Mouse (Mus musculus): ENCODE data around the gene Aagab.

Aagab gene

DNA sequence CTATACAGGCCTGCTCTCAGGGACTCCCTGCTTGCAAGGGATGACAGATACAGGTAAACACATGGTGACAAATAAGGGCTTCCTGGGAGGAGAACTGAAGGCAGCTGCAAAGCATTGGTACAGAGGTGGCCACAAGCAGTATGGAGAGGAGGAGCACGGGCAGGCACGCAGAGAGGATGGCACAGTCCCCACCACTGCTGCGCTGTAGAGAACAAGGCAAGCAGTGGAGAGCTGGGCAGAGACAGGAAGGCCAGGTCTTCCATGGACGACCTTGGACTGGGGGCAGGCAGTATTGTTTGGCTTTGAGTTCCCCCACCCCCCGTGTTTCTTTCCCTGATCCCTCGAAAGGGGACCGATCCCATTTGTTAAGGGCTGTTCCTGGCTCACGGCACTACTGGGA lies 42.6 kb downstream of the Aagab start:
- in situ Hi-C loops (cut with MboI, MseI) = no loop called here

DNA sequence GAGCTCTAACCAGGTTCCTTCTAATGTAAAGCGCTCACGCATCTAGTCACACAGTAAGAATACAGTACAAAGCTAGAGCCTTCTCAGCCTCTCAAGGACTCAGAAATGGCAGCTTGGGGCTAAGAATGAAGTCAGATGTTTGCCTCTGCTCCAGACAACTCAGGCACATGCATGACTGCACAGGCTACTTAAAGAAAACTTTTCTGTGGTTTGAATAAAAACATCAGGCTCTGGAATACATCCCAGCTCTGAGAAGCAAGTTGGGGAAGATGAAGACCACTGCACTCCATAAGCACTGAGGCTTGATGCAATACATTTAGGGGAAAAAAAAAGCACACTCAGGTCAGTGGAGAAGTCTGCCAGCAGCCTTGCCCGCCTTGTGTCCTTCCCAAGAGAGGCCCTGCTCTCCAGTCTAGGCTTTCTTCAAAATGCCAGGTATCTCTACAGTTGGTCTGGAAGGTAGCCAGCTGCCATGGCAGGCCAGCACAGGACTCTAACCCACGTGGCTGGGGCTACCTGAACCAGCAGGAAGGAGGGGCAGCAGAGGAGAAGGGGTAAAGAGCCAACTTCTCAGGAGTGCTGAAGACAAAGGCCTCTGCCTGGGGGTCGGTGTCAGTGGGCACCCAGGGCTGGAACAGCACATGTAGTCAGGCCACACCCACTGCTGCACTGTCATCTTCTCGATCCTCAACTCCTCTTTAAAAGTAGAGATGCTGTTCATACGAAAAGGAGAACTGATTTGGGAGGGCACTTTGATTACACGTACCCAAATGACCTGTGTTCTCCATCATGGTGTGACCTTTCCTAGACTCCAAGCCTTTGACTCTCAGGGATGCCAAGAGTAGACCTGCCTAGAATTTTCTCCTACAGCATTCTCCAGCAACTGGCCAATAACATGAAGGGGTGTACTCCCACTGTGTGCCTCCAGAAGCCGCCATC lies 45.4 kb downstream of the Aagab start:
- in situ Hi-C loops (cut with MboI, MseI) = no loop called here

DNA sequence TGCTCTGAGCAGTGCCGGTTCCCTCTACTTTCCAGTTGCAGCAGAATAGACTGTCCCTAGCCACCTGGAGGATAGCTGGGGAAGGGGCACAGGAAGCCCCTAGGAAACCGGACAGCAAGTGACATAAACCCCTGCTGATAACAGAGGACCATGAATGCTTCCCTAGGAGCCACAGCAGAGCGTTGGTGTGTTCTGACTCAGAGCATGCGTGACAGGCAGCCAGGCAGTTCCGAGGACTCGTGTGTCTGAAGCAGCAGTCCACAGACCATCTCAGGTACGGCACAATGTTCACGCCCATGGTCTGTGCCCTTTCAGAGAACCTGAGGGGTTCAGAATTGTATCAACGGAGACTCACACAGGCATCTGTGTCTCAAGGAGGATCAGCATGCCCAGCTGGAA lies 46.1 kb downstream of the Aagab start:
- in situ Hi-C loops (cut with MboI, MseI) = no loop called here

DNA sequence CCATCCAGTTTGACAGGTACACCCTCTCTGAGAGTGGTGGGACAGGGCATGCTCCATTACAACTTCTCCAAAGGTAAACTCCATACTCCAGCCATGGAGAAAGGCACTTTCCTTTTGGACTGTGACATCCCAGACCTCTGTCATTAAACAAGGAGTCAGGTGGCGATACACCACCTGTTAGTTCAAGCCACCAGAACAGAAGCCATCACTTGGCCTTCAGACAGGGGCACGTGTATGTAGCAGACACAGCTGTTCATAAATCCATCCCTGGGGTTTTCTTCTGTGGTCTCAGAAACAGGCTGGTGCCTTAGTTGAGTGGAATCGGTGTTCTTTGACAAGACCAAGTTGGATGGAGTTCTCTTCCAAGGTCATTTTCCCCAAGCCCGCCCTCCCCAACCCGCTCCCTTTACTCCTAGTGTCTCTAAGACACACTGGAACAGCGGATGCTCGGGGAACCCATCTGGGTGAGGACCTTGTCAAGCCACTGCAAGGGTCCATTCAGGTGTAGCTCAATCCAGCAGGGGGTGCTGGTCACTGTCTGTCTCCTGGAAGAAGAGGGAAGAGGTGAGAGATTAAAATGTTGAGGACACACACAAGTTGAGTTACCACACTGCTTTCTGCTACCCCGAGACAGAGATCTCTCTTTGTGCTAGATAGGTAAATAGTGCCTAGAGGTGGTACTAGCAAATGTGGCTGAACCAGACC lies 47.5 kb downstream of the Aagab start:
- in situ Hi-C loops (cut with MboI, MseI) = no loop called here

DNA sequence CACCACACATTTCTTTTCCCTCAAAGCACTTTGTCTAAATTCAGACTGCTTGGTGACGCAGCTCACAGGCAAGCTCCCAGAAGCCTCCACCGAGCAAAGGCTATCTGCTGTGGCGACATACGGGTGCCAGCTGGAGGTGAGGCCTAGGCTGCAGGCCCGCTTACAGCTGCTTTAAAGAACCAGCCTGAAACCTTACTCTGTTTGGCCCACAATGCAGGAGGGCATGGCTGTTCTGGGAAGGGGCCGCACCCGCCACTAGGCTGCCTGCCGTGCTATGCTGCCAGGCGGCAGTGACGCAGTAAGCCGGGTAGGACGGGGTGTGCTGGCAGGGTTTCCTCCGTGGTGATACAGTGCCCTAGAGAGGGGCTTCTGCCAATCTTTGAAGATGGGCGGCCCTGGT lies 48.4 kb downstream of the Aagab start:
- in situ Hi-C loops (cut with MboI, MseI) = no loop called here

DNA sequence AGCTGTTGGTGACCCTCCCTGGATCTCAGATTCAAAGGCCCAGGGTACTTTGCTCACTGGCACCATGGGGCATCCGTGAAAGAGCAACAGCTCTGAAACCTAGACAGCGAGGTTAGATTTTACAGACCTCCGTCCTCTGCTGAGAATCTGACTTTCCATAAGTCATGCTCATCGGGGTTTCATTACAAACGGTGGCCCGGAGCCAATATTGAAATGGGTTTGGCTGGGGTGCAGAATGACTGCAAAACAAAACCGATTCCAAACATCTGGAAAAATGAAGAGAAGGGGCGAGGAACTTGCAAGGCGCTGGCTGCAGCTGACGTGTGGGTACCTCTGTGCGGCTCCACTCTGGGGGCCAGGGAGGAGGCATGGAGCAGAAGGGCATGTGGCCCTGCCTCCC lies 49.1 kb downstream of the Aagab start:
- in situ Hi-C loops (cut with MboI, MseI) = no loop called here

DNA sequence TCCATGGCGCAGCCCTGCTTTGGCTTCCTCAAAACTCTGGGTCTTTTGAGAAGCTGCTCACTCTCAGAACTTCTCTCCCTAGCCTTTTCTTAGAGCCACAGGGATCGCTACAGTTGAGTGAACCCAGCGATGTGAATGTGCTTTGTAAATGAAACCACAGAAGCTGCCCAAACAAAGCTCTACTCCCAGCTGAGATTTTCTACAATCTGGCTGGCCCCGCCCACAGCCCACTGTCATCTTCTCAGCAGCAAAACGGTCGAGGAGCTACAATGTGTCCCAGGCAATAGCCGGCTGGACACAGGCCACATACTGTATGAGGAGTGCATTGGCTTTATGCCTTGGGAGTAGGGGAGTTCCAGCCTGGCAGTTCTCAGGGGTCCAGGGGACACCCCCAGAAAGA lies 51.2 kb downstream of the Aagab start:
- in situ Hi-C loops (cut with MboI, MseI) = no loop called here

DNA sequence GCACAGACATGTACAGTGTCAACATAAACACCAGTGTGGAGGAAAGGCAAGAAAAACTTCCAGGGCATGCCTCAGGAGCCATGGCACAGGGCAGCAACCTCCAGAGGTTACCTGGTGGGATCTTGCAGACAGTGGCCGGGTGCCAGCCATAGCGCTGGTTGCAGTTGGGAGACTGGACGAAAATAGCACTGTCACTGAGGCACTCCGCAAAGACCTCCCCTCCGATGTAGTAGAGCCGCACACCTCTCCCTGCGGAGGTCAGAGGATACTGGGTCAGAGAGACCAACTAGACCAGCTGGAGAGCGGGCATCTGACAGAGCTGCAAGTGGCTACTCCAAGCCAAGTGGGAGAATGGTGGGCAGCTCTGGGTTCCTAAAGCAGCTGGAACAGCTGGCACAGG lies 52.1 kb downstream of the Aagab start:
- in situ Hi-C loops (cut with MboI, MseI) = no loop called here

DNA sequence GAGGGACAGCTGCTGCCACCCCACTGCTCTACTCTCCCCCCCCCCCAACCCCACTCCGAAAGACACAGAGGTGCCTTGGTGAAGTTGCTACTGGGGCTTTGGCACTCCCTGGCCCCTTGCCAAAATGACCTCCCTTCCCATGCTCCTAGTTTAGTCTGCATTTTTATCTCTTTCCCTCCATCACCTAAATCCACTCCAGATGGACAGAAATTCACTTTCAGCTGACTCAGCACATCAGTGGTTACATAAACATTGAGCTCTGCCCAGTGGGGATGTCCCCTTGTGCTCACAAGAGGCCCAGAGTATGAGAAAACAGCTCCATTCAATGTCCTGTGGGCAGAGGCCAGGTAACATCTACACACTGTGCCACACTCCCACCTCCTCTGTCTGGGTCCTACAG lies 52.6 kb downstream of the Aagab start:
- in situ Hi-C loops (cut with MboI, MseI) = no loop called here

DNA sequence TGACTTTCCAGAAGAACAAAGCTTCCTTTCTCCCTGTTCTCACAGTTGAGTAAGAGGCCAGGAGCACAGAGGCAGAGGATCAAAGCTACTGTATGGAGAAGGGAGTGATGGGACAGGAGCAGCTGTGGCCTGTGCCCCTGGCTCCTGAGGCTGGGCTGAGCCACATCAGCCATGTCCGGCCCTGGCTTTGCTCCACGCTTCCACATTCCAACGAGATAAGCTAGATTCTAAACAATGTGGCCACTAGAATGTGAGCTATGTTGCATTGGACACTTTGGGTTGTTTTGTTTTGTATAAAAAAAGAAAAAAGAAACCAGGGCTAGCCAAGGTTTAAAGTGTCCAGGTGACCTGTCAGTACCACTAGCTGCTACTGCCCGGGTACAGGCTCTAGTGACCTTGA lies 54.7 kb downstream of the Aagab start:
- in situ Hi-C loops (cut with MboI, MseI) = no loop called here

DNA sequence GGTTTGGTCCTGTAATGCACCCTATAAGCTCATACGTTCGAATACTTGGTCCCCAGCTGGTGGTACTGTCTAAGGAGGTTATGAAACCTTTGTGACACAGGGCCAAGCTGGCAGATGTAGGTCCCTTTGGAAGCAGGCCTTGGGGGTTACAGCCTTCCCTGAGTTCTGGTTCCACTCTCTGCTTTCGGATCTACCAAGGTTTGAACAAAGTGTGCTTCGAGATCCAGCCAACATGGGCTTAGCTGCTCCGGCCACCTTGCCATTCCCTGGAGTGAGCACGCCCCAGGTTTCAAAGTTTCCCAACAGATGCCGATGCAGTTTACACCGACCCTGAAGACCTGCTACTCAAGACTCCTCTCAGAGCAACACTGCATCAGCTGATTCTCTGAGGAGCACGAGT lies 56.0 kb downstream of the Aagab start:
- in situ Hi-C loops (cut with MboI, MseI) = no loop called here

DNA sequence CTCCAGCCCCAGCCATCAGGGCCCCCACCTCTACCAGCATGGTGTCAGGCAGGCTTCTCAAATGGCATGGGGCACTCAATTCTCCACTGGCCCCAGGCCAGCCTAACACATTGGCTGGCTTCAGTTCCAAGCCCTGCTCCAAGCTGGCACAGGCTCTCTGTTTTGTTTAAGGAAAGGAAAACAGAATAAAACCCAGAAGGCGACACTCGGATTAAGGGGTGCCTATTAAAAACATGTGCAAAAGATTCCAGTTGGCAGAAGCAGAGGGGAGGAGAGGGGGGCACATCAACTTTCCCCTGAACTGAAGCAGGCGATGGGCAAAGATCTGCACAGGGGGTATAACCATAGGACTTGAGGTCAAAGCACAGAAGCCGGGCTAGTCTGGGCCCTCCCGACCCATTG lies 56.5 kb downstream of the Aagab start:
- in situ Hi-C loops (cut with MboI, MseI) = no loop called here

DNA sequence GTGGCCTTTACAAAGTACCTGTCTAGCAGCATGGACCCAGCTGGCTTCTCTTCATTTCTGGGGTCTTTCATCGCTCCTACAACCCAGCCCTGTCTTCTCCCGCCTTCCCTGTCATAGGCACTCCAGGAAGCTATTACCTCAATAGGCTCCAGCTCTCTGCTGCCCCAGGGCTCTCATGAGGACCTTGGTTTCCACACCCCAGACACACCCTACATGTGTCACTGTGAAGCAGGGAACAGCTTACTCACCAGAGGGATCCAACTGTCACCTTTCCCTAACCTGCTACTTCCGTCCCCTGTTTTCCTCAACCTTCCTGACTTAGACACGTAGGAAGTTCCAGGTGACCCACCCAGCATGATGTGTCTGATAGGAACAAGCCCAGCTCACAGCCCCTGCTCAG lies 57.6 kb downstream of the Aagab start:
- in situ Hi-C loops (cut with MboI, MseI) = no loop called here

DNA sequence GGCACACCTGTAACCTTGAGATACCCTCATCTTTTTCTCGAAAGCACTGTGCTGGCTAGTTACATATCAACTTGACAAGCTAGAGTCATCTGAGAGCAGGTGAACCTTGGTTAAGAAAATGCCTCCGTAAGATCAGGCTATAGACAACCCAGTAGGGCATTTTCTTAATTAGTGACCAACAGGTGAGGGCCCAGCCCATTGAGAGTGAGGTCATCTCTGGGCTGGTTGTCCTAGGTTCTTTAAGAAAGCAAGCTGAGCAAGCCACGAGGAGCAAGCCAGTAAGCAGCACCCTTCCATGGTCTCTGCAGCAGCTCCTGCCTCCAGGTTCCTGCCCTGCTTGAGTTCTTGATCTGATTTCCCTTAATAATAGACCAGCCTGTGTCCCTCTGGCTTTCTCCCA lies 58.2 kb downstream of the Aagab start:
- in situ Hi-C loops (cut with MboI, MseI) = no loop called here

DNA sequence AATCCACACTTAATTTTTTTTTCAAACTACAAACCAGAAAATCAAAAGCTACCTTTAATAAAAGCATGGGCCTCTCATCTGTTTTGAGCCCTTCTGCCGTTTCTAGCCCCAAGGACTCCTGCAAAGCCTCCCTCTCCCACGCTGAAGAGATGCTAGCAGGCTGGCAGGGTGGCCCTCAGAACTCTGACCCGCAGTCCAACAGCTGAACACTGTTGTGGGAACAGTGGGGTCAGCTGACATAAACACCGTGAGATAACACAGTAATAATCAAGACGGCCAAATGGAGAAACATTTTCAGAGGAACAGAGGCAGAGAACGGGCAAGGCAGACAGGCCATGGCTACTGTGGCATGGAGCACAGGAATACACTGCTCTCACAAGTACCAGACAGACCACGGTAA lies 60.3 kb downstream of the Aagab start:
- in situ Hi-C loops (cut with MboI, MseI) = no loop called here

DNA sequence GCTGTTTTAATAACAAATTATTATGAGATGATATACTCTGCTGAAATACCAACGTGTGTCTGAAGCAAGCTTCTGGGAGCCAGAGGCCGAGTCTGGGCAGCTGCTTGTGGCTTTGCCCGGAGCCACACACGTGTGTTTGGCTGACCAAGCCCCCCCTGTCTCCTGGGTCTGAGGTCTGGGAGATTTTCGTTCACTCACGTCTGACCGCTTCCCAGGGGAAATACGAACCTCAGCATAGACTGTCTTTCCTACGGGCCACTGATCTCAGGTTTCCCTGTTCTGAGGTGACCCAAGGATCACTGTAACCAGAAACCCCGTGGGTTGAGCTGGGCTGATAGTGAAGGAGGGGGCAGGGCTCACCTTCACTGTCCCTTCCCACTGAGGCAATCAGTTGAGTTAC lies 60.8 kb downstream of the Aagab start:
- in situ Hi-C loops (cut with MboI, MseI) = no loop called here

DNA sequence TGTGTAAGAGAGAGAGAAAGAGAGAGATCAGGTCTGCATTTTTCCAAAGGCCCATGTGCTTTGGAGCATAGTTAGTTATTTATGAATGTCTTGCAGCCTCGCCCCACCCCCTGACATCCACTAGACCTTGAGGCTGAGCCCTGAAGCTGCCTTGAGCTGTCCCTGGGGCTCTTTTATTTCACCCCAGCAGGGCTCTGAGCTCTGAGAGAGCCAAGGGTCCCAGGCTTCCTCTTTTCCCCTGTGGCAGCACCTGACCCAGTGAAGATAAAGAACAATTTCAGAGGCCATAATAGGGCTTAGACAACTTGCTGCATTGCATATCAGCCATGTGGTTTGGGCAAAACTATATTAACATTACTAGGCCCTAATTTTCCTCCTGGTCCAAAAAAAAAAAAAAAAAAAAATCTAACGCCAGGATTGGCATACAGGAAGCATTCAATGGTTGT lies 61.9 kb downstream of the Aagab start:
- in situ Hi-C loops (cut with MboI, MseI) = no loop called here

DNA sequence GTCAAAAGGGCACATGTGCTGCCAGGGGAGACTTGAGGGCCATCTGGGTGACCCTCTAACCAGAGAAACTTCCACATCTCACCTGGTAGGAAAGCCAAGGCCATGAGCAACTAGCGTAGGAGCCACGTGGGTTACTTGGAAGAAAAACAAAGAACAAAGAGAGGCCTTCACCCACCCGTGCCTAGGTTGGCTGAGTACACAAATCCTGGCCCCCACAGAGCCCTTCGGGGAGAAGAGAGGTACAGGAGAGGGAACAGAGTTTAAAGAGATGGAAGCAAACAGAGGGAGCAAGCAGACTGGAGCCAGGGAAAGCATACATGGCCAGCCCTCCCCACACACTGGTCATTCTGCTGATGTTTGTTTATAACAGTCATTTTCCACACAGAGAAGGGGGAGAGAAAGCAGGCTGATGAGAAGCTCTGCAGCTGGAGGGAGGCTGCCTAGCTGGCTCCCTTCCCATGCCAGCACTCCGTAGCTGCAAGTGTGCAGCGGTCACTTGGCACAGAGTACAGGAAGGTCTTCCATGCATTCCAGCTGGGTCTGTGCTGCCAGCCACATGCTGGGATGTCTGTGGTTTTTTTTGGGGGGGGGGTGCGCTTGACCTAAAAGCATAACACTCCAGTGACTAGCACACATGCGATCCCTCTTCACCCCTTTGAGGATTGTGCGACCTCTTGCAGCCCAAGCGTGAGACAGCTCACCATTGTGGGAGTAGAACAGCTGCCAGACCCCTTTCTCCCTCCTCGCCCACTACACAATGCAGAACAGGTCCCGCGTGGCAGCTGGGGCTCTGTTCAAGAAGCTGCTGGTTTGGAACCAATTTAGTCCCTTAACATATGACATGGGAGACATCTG lies 62.6 kb downstream of the Aagab start:
- in situ Hi-C loops (cut with MboI, MseI) = no loop called here

DNA sequence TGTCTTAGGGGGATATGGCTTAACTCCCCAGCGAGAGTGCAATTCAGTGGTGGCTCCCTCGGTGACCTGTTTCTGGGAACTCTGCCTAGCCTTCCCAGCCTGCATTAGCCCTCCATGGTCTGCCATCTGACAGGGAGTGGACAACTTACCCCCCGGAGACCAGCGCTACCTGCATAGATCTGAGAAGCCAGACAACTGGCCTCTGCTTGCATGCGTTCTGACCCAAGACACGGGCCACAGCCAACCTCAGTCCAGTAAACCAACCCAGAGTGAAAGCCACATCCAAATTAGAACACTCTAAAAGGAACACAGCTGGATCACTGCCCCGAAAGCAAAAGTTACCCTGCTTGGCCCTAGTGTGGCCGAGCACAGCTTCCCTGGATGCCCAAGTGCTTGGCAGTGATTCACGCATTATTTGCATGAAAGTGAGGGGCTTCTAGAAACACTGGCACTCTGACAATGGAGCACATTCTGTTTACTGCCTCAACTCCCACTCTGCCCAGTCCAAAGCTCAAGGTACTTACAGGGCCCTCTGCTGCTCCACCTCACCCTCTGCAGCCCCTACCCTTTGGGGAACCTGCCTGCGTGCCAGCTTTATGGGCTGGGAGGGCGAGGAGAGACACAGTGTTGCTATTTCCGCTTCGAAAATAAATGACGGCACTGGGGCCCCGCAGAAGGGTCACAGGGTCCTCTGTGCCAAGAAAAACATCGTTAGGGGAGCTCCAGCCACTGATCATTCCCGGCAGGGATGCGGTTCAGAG lies 64.3 kb downstream of the Aagab start:
- in situ Hi-C loops (cut with MboI, MseI) = no loop called here

DNA sequence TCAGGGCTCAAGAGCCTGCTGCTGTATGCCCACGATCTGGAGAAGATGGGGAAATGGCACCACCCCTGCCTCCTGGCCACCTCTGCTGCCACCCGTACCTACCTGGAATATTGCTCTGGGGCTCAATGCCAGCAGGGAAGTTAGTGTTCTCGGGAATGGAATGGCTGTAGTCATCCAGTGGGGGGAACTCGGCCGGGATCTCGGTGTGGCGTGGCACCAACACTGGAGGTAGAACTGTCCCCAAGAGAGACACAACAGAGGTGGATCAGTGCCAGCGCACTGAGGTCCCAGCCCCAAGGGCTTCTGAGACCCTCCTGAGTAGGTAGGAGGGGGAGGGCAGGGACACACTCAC lies 64.9 kb downstream of the Aagab start:
- in situ Hi-C loops (cut with MboI, MseI) = no loop called here

DNA sequence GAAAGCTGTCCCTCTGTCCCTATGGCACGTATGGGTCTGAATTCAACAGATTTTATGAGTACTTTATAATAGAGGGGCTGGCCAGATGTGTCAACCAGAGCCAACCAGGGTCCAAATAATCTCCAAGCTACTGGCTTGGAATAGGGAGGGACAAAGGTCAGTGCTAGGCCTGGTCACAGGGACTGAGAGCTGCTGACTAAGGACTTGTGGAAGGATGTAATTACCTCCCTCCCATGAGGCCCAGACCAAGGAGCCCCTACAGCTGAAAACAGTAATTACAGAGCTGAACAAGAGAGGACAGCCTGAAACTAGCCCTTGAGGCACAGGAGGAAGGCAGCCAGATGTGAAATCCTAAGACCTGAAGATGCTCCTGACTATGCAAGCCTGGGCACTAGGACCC lies 66.2 kb downstream of the Aagab start:
- in situ Hi-C loops (cut with MboI, MseI) = no loop called here

DNA sequence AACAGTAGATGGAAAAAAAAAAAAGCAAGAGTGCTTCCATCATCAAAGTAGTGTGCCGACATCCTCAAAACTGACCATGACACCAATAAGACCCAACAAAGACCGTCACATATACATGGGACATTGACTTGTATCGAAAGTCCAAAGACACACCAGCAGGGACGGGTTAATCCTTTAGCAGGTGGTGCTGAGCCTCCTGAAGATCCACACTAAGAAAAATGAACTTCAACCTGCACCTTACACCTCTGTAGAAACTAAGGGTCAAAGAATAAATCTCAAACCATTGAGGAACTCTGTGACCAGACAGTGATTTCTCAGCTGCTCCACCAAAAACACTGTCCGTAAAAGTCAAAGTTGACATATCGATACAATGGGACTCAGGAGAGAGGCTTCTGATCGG lies 67.4 kb downstream of the Aagab start:
- in situ Hi-C loops (cut with MboI, MseI) = no loop called here
